Mouse (Mus musculus) olfactory bulb, adult 2 months (tissue): ENCODE results near the gene Tm4sf19. TPM values are rescaled to one million over a fixed set of nuclear protein-coding genes. Genes with fewer than 3 reads are reported as not detected.

Experiments
- H3K27ac ChIP-seq: fragments of 200-500 bp; 2 replicates; pipeline ENCODE4 v1.5.1; 2012; ENCODE audit warnings: low read depth, low read length; ENCODE audit not compliant: insufficient read depth
- H3K4me1 ChIP-seq: fragments of 200-500 bp; 2 replicates; pipeline ENCODE4 v1.6.1; 2012; ENCODE audit warnings: low read length; ENCODE audit not compliant: control insufficient read depth, insufficient read depth
- H3K4me3 ChIP-seq: fragments of 200-500 bp; 2 replicates; pipeline ENCODE4 v1.5.1; 2012; ENCODE audit warnings: mild to moderate bottlenecking, low read depth, low read length, moderate library complexity; ENCODE audit not compliant: insufficient read depth
- CTCF ChIP-seq: fragments of 200-500 bp; IDR thresholded peaks from 2 replicates; pipeline ENCODE4 v1.5.1; 2012; ENCODE audit warnings: low read depth, mild to moderate bottlenecking, low read length, moderate library complexity; ENCODE audit not compliant: insufficient read depth
- POLR2A ChIP-seq: fragments of 200-500 bp; IDR thresholded peaks from 2 replicates; pipeline ENCODE4 v1.6.1; 2012; ENCODE audit warnings: mild to moderate bottlenecking, low read depth, low read length, moderate library complexity; ENCODE audit not compliant: insufficient read depth
- WGBS: fragments of 180-500 bp; shearing (Covaris S2); methylation state at CpG from one replicate; pipeline ENCODE4 v1.1.7; 2018; 5-methylcytosine and 5-hydroxymethylcytosine counted together
- polyA plus RNA-seq: library from polyadenylated mRNA; stranded (reverse); fragments of >200 nt; gene quantifications from 2 replicates; pipeline ENCODE4 v1.2.4, GENCODE M21; 2012; ENCODE audit warnings: low replicate concordance; ENCODE audit not compliant: missing spikeins, insufficient read depth, insufficient read length

Gene Tm4sf19
- polyA plus RNA-seq: not detected in 2 replicates

DNA sequence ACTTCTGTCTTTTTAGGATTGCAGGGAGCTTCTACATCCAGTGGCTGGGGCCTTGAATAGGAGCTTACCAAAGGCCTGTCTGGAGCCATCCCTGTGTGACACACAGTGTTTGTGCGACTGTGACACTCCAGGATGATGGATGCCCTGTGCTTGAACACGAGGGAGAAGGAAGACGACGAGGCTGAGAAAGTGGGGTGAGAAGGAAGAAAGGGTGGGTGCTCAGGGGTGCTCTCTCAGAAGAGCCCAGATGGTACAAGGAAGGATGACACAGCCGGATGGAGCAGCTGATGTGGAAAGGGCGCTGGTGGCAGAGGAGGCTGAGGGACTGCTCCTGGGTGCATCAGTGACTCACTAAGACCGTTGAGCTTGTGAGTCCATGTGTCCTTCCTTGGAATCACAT lies at the start of gene Tm4sf19:
Gene Tm4sf19 (plus strand): TSS at position 240 of the 400 bp plus-strand sequence.
- WGBS: 81% methylated on average over 7 of the region's 7 CpGs
- no peak within 1 kb of the TSS for H3K27ac ChIP-seq

DNA sequence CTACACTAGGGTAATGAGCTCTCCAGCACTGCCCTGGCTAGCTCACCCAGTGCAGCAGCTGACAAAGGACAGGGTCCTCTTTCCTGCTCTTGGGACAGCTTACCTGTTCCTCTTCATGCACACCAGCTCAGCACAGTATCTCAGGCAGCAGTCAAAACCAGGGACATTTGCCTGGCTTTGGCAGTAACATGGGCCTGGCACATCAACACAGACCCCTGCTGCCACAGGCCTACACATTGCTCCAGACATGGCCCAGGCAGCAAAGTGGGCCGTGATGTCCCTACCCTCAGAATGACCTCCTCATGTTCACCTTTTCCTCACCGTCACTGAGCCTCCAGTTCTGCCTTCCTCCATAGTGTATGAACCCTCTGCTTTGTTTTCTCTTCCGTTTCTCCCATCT lies 49.5 kb upstream of the Tm4sf19 start:
- Histone ChIP-seq H3K4me1 (peaks cover 4% of the 10 kb centered on the region; the same call in 1 of the 2 replicates), H3K27ac (no peak overlapping the region), H3K4me3 (no peak overlapping the region)
- no peak for TF ChIP-seq CTCF
- TF ChIP-seq POLR2A: no peak
- WGBS: 85% methylated on average over 3 of the region's 3 CpGs

More for the DNA sequence above, at the start of gene Tm4sf19:
- H3K4me3 ChIP-seq: no peak within 1 kb of the TSS
- no peak for TF ChIP-seq CTCF
- no peak for TF ChIP-seq POLR2A
- no peaks in the 10 kb centered on the region for H3K4me1 ChIP-seq

DNA sequence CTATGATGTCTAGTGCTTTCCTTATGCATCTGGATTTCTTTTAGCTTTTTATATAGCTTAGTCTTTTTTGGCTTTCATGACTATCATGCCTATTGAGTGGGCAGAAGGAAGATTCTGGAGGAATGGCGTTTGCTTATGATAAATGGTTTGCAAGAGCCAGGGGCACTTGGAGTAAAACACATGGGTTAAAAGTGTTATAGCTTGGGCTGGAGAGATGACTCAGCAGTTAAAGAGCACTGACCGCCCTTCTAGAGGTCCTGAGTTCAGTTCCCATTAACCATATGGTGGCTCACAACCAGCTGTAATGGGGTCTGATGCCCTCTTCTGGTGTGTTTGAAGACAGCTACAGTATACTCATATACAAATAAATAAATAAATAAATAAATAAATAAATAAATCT lies 36.8 kb upstream of the Tm4sf19 start:
- WGBS: 79% methylated on average over 2 of the region's 2 CpGs
- Histone ChIP-seq H3K27ac (no peak overlapping the region), H3K4me3 (no peak overlapping the region), H3K4me1 (no peaks in the 10 kb centered on the region)
- TF ChIP-seq POLR2A (no peak), CTCF (no peak)

DNA sequence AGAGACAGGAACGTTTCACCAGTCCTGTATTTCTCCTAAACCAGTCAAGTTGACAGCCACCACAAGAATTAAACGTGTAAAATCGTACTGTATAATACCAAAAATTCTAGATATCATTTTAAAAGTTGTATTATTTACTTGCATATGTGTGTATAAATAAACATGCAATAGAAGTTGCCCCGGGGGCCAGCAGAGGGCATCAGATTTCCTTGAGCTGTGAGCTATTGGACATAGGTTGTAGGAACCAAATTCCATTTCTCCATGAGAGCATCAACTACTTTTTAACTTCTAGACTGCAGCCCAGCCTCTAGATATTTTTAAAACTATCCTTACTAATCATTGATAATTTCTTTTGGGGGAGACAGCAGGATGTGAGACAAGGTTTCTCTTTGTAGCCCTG lies 29.0 kb upstream of the Tm4sf19 start:
- Histone ChIP-seq H3K27ac (no peak overlapping the region), H3K4me3 (no peak overlapping the region), H3K4me1 (no peaks in the 10 kb centered on the region)
- WGBS: 90% methylated on average over 4 of the region's 4 CpGs
- TF ChIP-seq CTCF (no peak), POLR2A (no peak)

DNA sequence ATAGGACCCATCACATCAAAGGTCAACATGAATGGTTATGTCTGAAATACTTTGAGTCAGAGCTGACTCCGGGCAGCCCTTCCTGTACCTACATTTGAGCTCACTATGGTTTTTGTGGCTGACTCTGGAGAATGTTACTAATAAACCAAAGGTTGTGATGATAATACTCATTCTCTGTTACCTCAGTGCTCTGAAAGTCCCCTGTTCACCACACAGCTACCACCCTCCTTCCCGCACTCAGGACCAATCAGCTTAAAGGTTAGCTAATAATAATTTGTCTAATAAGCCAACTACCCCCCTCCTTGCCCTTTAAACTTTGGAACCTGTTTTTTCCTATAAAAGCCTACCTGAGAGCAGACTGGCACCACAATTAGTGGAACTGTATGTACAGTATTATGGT lies 20.7 kb upstream of the Tm4sf19 start:
- WGBS: 99% methylated on average over 2 of the region's 2 CpGs
- Histone ChIP-seq H3K4me1 (no peaks in the 10 kb centered on the region), H3K27ac (no peak overlapping the region), H3K4me3 (no peak overlapping the region)
- TF ChIP-seq POLR2A (no peak), CTCF (no peak)

DNA sequence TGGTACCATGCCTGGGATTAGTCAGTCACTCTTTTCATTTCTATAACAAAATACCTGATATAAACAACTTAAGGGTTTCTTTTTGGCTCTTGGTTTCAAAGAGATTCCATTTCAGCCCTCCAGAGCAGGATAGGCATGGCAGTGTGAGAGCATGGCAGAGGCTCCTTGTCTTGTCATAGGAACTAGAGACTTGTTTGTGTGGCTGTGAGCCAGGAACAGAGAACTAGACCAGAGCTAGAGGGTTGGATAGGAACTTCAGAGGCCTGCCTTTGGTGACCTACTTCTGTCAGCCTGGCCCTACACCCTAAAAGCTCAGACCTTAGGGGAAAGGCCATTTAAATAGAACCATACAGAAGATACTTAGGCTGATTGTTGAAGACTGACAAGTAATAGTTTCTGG lies 17.4 kb upstream of the Tm4sf19 start:
- no peak overlapping the region for H3K27ac ChIP-seq
- H3K4me1 ChIP-seq: no peaks in the 10 kb centered on the region
- no peak overlapping the region for H3K4me3 ChIP-seq
- no peak for TF ChIP-seq CTCF
- TF ChIP-seq POLR2A: no peak

DNA sequence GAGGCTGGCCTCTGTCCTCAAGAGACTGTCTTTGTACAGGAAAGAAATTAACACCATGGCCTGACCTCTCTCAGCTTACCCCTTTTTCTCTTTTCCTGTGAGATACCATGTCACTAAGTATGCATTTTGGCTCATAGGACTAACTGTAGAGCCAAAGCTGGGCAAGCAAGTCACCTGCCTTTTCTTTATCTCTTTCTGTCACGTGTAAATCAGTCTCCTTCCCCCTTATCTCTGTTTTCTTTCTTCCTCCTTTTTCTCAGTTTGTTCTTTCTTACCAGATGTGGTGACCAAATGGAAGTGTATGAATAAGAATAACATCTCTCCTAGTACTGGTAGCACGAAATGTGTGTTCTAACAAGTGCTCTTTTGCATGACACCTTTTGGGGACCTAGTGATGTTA lies 15.4 kb upstream of the Tm4sf19 start:
- Histone ChIP-seq H3K4me1 (no peaks in the 10 kb centered on the region), H3K27ac (no peak overlapping the region), H3K4me3 (no peak overlapping the region)
- 88% methylated on average over 2 of the region's 2 CpGs for WGBS
- TF ChIP-seq POLR2A: no peak
- no peak for TF ChIP-seq CTCF

DNA sequence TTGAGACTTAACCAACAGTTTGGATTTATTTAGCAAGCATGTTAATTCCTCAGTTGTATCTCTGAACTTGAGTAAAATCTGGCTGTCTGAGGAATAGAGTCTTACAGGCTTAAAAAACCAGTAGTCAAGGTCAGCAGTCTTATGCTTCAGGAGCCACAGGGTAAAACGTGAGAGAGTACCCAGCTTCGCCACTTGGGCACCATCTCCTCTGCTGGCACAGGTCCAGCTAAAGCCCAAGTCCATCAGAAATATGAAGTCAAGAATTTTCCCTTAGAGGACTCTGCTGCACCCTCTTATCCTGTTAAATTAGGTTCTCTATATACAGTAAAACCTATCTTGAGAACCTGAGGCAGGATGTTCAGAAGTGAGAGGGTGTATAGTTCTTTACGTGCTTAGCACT lies 13.5 kb upstream of the Tm4sf19 start:
- no peak for TF ChIP-seq POLR2A
- no peak for TF ChIP-seq CTCF
- Histone ChIP-seq H3K4me3 (no peak overlapping the region), H3K27ac (no peak overlapping the region), H3K4me1 (no peaks in the 10 kb centered on the region)
- WGBS: 80% methylated on average over 3 of the region's 3 CpGs

DNA sequence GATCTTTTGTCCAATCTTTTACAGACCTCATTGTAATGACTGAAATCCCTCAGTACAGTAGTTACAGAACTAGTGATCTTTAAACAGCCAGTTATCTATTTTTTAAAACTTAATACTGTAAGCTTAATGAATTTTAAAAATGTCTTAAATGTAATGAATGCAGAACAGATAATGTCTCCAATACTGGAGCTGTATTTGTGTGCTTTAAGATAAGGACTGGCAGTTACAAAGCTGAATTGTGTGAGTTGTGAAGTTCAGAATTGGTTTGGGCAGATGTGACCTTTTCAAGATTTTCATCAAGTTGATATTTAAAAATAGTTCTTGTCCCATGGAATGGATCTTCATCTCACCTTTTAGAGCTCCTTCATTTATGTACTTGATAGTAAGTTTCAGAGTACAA lies 11.3 kb upstream of the Tm4sf19 start:
- H3K4me3 ChIP-seq: no peak overlapping the region
- H3K27ac ChIP-seq: no peak overlapping the region
- no peaks in the 10 kb centered on the region for H3K4me1 ChIP-seq
- no peak for TF ChIP-seq POLR2A
- no peak for TF ChIP-seq CTCF

DNA sequence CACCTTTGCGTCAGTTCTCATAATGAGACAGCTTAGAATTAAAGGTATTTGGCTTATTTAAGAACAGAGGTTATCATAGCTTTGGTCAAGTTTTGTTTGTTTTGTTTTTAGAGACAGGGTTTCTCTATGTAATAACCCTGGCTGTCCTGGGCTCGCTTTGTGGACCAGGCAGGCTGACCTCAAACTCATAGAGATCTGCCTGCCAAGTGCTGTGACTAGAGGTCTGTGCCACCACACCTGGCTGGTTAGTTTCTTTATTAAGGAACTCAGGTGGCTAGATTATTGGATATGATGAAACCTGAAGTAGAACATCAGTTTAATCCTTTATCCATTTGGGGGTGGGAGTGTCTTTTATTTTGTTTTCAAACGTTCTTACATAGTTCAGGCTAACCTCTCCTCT lies 10.5 kb upstream of the Tm4sf19 start:
- Histone ChIP-seq H3K27ac (no peak overlapping the region), H3K4me3 (no peak overlapping the region), H3K4me1 (no peaks in the 10 kb centered on the region)
- WGBS: 94% methylated on average over 3 of the region's 3 CpGs
- no peak for TF ChIP-seq POLR2A
- TF ChIP-seq CTCF: no peak
